Comparison of ENCODE assay signal across 9 mouse cellular contexts in genomic region chr15:99704881-99705280, GRCm38 (mm10). TPM values are rescaled to one million over a fixed set of nuclear protein-coding genes. Genes with fewer than 3 reads are reported as not detected.
DNase-seq lines count a peak whose midpoint lies in the region; ATAC-seq and TF ChIP-seq lines count a peak whose summit lies in the region.
"Had no signal": no experiment of that assay in that cellular context is flagged by ENCODE, and none has a peak within 500 bp of the region (broad histone marks: within the 10 kb centered on the region; RNA-seq: fewer than 3 reads in every experiment).

No protein-coding gene starts in this region.

- no peaks in the 10 kb centered on the region for H3K9me3 ChIP-seq in kidney, postnatal 0 days (replicated peaks; ENCODE audit: low read length)

- peak; percentile 9 for TF ChIP-seq POLR2A in myocyte (IDR thresholded peaks at IDR 0.05; ENCODE audit: insufficient read length, low read depth)

- intact Hi-C loops in heart, postnatal 10 days (cut with DNase I) = no loop called here

- H3K4me1 ChIP-seq in kidney, postnatal 0 days (replicated peaks; ENCODE audit: insufficient read depth, low read length) = peaks cover 21% of the 10 kb centered on the region
- H3K4me1 ChIP-seq in brown adipose tissue, adult 24 weeks (ENCODE audit: control insufficient read depth, insufficient read depth, insufficient read length, low read length) = peaks cover 11% of the 10 kb centered on the region; the same call in 1 of the 2 replicates

- H3ac ChIP-seq in myocyte (ENCODE audit: control insufficient read depth, insufficient read length) = no peak overlapping the region

- H3K27me3 ChIP-seq in kidney, postnatal 0 days (ENCODE audit: insufficient read depth, low read length) = no peaks in the 10 kb centered on the region
- no peaks in the 10 kb centered on the region for H3K27me3 ChIP-seq in myocyte (ENCODE audit: control insufficient read depth, insufficient read depth, insufficient read length)

- no peak for DNase-seq in kidney, postnatal 0 days (ENCODE audit: low spot score)
- no peak for DNase-seq in kidney, postnatal 14 days
- DNase-seq in heart, postnatal 10 days = peak; percentile 64 to 76
- no peak for DNase-seq in thymus, postnatal 36 days
- DNase-seq in left cerebral cortex, adult 18-20 months (ENCODE audit: low spot score in 2 of 2) = no peak
- DNase-seq in cerebellum, adult 11 months = no peak

- 63% methylated on average over 7 of the region's 7 CpGs for WGBS in kidney, postnatal 0 days

- no peak overlapping the region for H3K4me3 ChIP-seq in kidney, postnatal 0 days (replicated peaks; ENCODE audit: low read depth, low read length)
- H3K4me3 ChIP-seq in brown adipose tissue, adult 24 weeks (ENCODE audit: insufficient read depth, low read depth, low read length) = no peak overlapping the region
- no peak overlapping the region for H3K4me3 ChIP-seq in myocyte

- peaks cover 38% of the 10 kb centered on the region for H3K36me3 ChIP-seq in kidney, postnatal 0 days (ENCODE audit: insufficient read depth, low read length)
- peaks cover 28% of the 10 kb centered on the region for H3K36me3 ChIP-seq in myocyte (ENCODE audit: control insufficient read depth, insufficient read depth)

- peak overlapping the region; percentile 54 for H3K27ac ChIP-seq in kidney, postnatal 0 days
- peak overlapping the region; percentile 28; the same call in 1 of the 2 replicates for H3K27ac ChIP-seq in brown adipose tissue, adult 24 weeks (replicated peaks; ENCODE audit: low read depth, low read length)

- no peak overlapping the region for H3K4me2 ChIP-seq in kidney, postnatal 0 days (ENCODE audit: low read length)
- peak overlapping the region; percentile 39 for H3K4me2 ChIP-seq in myocyte (ENCODE audit: low read depth)

- no peak for ATAC-seq in kidney, postnatal 0 days (replicated peaks; ENCODE audit: low FRiP score, low read depth)

- peaks cover 22% of the 10 kb centered on the region for H3K79me2 ChIP-seq in myocyte (ENCODE audit: control insufficient read depth, insufficient read depth)

- H3K9ac ChIP-seq in kidney, postnatal 0 days (ENCODE audit: low read depth, low read length) = no peak overlapping the region

- no peak for TF ChIP-seq CTCF in kidney, postnatal 0 days (IDR thresholded peaks at IDR 0.05; ENCODE audit: low read depth)

TF ChIP-seq in myocyte, 11 proteins besides CTCF, POLR2A, EP300 and RAD21:
- TF ChIP-seq USF1 (IDR thresholded peaks at IDR 0.05; ENCODE audit: low read depth) (peak; percentile 24), POLR2AphosphoS2 (IDR thresholded peaks at IDR 0.05; ENCODE audit: insufficient read length, low read depth) (no peak)
TF ChIP-seq in myocyte: peak in this region for 1.

RNA-seq across cellular contexts. Expression of gene Gm17349, which starts 0.4 kb away (rescaled TPM):
- not detected in 2 replicates for polyA plus RNA-seq in kidney, postnatal 0 days (2015; fragmentation: Nextera tagmentation; extraction: Ambion mirVana)
- not detected in 2 replicates for polyA plus RNA-seq in brown adipose tissue, adult 24 weeks (2012; ENCODE audit: insufficient read depth, insufficient read length, missing spikeins)
- total RNA-seq in heart, postnatal 10 days (2021) = 1 to 10 TPM; 4.7 to 5.5 TPM
- polyA plus RNA-seq in myocyte (2012; fragmentation: generic; extraction: Trizol) = not detected
- 1 to 10 TPM; 2.6 to 6.1 TPM for total RNA-seq in left cerebral cortex, adult 18-20 months (2021)
- polyA plus RNA-seq: gonadal fat pad, adult 2 months had no signal

RNA-seq across cellular contexts. Expression of gene Smarcd1, which starts 3.0 kb away (rescaled TPM):
- 44.2 and 46.5 TPM in 2 replicates for polyA plus RNA-seq in kidney, postnatal 0 days (2015; fragmentation: Nextera tagmentation; extraction: Ambion mirVana)
- polyA plus RNA-seq in brown adipose tissue, adult 24 weeks (2012; ENCODE audit: insufficient read depth, insufficient read length, missing spikeins) = 14.9 and 17.4 TPM in 2 replicates
- total RNA-seq in heart, postnatal 10 days (2021) = 10 to 100 TPM; 39.2 to 40.2 TPM
- polyA plus RNA-seq in myocyte (2012; fragmentation: generic; extraction: Trizol) = 18.9 TPM
- 100 to 1,000 TPM; 149 to 156 TPM for total RNA-seq in left cerebral cortex, adult 18-20 months (2021)

RNA-seq across cellular contexts. Expression of gene Gpd1, which starts 12.4 kb away (rescaled TPM):
- 46.1 and 54.1 TPM in 2 replicates for polyA plus RNA-seq in kidney, postnatal 0 days (2015; fragmentation: Nextera tagmentation; extraction: Ambion mirVana)
- 4,943 and 5,428 TPM in 2 replicates for polyA plus RNA-seq in brown adipose tissue, adult 24 weeks (2012; ENCODE audit: insufficient read depth, insufficient read length, missing spikeins)
- total RNA-seq in heart, postnatal 10 days (2021) = 100 to 1,000 TPM in 1 of 2 experiments, 10 to 100 TPM in 1; 74.8 to 238 TPM
- polyA plus RNA-seq in myocyte (2012; fragmentation: generic; extraction: Trizol) = 6.9 TPM
- 10 to 100 TPM; 76.6 to 82.3 TPM for total RNA-seq in left cerebral cortex, adult 18-20 months (2021)

RNA-seq across cellular contexts. Expression of gene Cox14, which starts 20.5 kb away (rescaled TPM):
- polyA plus RNA-seq in kidney, postnatal 0 days (2015; fragmentation: Nextera tagmentation; extraction: Ambion mirVana) = 279 and 297 TPM in 2 replicates
- polyA plus RNA-seq in brown adipose tissue, adult 24 weeks (2012; ENCODE audit: insufficient read depth, insufficient read length, missing spikeins) = 189 and 242 TPM in 2 replicates
- 100 to 1,000 TPM; 212 to 221 TPM for total RNA-seq in heart, postnatal 10 days (2021)
- polyA plus RNA-seq in myocyte (2012; fragmentation: generic; extraction: Trizol) = 410 TPM
- 100 to 1,000 TPM; 126 TPM for total RNA-seq in left cerebral cortex, adult 18-20 months (2021)

RNA-seq across cellular contexts. Expression of gene Asic1, which starts 34.7 kb away (rescaled TPM):
- 1.1 and 1.5 TPM in 2 replicates for polyA plus RNA-seq in kidney, postnatal 0 days (2015; fragmentation: Nextera tagmentation; extraction: Ambion mirVana)
- polyA plus RNA-seq in brown adipose tissue, adult 24 weeks (2012; ENCODE audit: insufficient read depth, insufficient read length, missing spikeins) = not detected in 2 replicates
- total RNA-seq in heart, postnatal 10 days (2021) = under 1 TPM; 0.69 to 0.72 TPM
- 2.0 TPM for polyA plus RNA-seq in myocyte (2012; fragmentation: generic; extraction: Trizol)
- total RNA-seq in left cerebral cortex, adult 18-20 months (2021) = 10 to 100 TPM; 62.7 to 75.8 TPM

Comparison
In these comparisons a context has a peak if more than half of its experiments do, and no peak if none do; other contexts are left out.
1. DNase-seq: peak in heart, postnatal 10 days (2 of 2); none in kidney, postnatal 0 days (single experiment), kidney, postnatal 14 days (single experiment), thymus, postnatal 36 days (0 of 2), left cerebral cortex, adult 18-20 months (0 of 2) and cerebellum, adult 11 months (single experiment).
2. RNA of gene Gpd1, which starts 12.4 kb away (polyA plus RNA-seq): 4,943 to 5,428 TPM in brown adipose tissue, adult 24 weeks; 46.1 to 54.1 TPM in kidney, postnatal 0 days and 6.9 TPM in myocyte (single experiment); every median in the first group is over 10 times any median in the second.